Mouse (Mus musculus) embryo, embryonic 11.5 days (tissue): ENCODE data around the gene Apbb2.

Experiments
- DNase-seq: peaks from one replicate; pipeline ENCODE4 v3.0.0-alpha.2; 2012; ENCODE audit warnings: low read depth, low spot score

Gene Apbb2

DNA sequence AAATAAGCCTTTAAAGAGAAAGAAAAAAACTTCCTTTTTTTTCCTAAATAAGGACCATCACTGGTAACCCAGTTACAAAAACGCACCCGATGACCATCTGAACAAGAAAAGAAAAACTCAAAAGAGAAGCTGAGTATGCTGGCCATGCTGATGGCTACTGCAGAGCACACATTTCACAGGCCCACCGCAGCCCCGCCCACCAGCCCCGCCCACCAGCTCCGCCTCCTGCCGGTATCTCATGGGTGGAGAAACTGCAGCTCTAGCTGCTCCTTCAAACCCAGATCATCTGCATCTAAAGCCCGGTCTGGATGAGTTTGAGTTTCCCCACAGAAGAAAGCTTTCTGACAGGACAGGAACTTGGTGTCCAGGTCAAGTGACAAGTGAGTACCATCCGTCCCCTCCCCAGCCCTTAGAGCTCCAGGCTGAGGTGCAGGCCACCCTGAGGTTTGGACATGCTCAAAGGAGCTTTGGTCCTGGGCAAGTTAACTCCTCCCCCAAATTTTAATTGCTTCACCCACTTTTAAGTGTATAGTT lies 16.2 kb downstream of the Apbb2 start:
- no peak for DNase-seq

DNA sequence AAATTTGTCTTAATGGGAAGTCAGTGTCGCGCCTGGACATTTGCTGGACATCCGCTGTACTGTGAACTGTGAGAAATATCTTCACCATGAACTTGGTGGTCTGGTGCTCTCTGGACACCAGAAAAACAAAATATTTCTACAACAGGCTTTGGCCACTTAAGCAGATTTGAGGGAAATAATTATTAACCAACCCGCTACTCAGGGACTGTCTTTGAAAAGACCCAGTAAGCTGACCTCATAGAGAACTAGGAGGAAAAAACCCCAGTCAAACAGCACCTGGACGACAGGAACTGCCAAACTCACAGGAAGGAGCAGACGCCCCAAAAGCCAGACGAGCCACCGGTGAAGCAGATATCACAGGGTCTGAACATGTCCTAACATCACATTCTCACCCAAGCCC lies 18.2 kb downstream of the Apbb2 start:
- no peak for DNase-seq

DNA sequence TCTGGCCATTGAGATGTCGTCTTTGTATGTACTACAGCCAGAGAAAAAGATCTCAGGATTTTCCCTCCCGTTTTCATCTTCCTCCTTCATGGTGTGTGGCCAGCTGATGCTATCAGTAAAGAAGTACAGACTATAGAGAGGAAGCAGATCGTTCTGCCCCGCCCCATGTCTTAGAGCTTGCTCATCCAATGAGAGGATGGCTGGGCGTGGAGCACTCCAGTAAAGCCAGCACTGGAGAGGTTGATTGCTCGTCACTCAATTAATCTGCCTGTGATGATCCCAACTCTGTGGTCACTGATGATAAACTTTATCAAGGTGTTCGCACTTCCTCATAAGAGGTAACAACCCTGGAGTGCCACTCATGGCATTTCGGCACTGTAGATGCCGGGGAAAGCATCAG lies 18.7 kb downstream of the Apbb2 start:
- DNase-seq: no peak

DNA sequence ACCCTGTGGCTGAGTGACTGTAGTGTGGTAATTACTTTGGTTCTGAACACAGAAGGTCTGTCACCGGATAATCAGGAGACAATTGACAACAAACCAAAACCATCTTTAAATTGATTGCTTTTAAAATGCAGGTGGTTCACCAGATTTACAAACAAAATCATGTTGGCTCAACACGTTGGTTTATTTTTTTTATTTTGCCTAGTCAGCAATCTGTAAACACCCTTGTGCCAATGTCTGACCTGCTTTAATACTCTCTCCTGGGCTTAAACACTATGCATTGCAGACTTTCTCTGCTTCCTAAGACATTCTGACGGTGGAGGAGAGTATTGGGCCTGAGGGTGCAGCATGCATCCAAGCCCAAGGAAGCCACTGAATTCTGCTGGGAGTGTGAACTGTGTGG lies 22.3 kb downstream of the Apbb2 start:
- no peak for DNase-seq

DNA sequence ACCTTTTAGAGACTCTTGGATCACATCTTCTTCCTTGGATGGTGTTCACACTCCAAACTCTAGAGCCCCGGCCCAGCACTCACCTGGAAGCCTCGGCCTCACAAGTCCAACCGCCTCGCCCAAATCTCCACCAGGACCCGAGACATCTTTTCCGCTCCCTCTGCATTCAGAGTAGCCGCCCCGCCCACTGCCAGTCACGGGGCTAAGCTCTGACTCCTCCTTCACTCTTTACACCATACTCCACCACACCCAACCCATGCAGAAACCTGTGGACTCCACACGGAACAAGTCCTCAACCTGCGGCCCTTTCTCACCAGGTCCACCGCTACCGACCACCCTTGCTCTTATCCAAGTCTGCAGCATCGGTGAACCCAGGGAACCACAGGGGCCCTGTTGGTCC lies 23.7 kb downstream of the Apbb2 start:
- DNase-seq: no peak

DNA sequence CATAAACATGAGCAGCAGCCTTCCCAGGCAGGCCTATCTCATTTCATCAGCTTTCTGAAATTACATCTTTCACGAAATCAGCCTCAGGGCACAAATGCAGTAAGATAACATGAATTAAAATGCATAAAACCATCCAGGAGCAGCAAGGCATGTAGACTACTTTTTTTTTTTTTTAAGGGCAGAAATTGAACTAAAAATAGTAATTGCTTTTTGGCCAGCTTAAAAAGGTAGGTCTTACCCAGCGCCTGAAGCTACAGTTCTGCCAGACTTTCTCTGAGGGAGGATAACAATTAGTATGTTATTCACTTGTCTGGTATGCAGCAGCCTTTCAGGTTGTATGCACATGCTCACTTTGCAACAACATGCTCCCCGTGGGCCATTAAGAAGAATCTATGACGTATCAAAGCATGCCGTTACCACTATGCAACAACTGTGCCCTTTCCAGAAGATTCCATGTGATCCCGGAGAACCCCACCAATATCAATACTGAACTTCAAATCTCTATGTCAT lies 32.3 kb downstream of the Apbb2 start:
- no peak for DNase-seq

DNA sequence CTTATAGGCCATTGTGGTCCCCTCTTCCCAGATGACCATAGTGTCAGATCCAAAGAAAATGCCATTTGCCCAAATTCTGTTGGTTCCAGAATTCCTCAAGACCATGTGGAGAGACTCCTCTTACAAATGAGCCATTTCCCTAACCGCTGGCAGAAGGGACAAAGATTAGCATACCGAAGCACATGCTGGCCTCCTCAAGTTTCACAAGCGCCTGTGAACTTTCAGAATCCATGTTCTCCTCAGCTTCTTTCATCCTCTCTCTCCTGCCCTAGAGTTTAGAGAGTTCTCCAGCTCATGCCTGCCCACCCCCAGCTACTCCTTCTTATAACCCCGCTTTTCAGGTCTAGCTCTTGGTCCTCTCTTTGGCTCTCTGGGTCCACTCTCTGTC lies 35.6 kb downstream of the Apbb2 start:
- no peak for DNase-seq

DNA sequence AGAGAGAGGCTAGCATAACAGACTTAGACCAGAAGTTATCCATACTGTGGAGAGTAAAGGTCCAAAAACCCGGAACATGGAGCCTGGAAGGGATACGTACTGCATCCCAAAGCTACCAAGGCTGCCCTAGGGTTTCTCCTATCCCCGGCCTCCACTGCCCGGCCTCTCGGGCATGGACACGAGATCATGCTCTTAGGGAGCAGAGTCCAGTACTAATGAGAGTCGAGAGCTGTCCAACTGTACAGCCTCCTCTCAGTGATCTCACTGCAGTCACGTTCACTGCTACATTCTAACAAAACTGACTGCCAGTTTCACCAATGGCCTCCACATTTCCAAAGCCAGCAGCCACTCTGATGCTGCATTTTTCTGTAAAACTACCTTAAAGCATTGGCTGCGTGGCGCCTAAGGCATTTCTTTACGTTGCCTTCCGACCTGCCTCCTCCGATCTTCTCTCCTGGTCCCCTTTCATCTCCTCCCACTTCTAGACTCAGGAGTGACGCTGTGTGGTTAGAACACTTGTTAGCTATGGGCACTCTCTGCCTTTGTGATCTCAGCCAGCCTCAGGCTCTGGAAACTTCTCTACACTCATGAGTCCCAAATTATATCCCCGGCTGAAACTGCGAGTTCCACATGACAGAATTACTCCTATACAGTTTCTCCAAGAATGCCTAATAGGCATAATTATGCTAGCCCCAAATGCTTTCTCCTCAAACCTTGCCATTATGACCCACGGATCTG lies 36.1 kb downstream of the Apbb2 start:
- no peak for DNase-seq

DNA sequence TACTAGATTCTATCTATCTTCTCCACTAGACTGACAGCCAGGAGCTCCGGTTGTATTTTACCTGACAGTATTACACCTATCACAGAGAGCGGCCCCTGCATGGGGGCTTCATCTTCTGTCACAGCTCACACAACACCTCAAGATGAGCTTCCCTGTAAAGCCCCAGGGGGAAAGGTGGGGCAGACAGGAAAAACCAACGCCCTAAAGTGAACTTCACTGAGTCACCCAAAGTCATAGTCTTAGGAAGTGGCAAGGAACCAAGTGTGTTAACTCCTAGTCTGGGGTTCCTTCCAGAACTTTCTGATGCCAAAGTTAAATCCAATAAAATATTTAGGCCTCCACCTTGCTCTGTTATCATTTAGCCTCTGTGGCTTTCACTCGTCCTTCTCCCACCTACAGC lies 39.5 kb downstream of the Apbb2 start:
- DNase-seq: no peak

DNA sequence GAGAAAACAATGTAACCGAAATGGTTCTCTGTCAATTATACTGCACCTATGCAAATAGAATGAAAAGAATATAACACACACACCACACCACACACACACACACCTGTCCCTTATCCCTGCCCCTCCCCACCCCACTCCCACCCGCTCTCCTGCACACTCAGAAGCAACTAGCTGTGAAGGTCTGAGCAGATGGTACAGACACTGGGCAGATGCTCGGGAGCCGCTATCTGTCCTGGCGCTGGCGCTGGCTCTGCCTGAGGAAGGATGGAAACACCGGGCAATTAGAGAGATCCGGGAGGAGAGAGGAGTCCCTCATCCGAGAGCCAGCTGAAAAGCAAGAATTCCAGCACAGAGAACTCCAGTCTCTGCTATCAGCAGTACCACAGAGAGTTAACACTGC lies 42.3 kb downstream of the Apbb2 start:
- no peak for DNase-seq

DNA sequence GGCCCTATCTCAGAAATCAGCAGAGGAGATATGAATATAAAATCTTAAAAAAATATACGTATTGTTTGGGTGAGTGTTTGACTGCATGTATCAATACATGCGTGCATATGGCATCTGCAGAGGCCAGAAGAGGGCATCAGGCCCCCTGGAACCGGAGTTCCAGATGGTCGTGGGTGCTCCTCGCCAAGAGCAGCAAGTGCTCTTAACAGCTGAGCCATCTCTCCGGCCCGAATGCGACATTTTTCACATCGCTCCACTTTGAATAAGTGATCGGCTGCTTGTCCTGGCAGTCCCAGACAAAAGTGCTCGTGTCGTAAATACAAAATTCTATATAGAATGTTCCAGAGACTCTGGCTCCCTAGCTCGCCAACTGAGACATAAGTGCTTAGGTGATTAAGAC lies 43.4 kb downstream of the Apbb2 start:
- DNase-seq: no peak

DNA sequence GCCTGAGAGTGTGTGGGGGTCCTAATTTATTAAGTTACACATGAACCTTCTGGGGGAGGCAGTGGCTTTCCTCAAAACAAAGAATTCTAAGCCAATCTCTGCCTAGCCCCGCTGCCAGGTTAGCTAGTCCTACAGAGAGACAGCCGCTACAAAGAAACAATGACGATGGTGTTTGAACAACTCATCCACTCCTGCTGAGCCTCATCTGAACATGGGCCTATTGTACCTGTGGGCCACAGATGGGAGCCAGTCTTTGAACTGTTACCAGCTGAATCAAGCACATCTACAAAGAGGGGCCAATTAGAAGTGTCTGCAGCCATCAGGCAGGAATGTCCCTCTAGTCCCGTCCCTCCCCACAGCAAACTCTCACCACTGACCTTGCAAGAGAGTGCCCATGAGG lies 45.3 kb downstream of the Apbb2 start:
- DNase-seq: no peak

DNA sequence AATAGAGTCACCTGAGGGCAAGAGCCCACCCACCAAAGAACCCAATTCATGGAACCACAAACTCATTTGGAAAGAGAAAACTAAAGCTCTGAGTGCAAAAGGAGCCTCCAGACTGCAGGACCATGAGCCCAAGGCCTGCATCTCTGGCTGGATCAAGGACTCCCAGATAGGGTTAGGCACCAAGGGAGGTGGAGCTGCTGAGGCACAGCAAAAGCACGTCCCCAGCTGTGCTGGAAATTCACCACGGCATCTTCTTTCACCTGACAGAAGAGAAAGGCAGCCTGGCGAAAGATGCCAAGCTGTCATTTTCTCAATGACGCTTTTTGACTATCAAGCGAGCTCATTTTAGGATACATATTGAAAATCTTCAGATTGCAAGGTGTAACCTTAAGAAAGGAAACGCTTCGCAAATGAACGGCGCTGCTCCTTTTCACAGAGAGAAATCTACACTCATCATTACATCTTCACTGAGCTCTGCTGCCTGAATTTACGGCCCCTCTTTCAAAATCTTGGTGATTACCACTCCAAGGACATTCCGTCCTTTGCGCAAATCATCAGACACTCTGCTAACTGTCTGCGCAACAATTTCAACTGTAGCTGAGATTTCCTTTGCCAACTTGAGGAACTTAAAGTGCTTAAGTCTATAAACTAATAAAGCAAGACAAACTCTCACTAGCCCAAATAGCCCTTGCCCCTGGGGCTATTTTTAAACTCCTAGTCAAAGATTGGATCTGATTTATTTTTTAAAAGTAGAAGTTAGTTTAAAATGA lies 46.3 kb downstream of the Apbb2 start:
- DNase-seq: no peak

DNA sequence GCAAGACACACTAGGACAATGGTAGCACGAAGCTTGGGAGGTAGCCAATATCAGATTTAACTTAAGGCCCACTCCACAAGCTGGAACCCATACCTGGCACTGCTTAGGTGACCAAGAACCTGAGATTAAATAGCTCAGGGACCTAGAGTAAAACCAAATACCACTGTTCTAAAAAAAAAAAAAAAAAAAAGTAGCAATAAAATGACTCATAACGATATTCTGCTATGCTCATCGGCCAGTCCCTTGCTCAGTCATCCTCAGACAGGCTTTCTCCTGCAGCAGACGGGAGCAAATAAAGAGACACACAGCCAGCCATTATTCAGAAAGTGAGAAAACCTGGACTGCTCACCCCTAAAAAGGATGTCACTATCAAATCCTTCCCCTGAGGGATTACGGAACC lies 47.9 kb downstream of the Apbb2 start:
- DNase-seq: no peak

DNA sequence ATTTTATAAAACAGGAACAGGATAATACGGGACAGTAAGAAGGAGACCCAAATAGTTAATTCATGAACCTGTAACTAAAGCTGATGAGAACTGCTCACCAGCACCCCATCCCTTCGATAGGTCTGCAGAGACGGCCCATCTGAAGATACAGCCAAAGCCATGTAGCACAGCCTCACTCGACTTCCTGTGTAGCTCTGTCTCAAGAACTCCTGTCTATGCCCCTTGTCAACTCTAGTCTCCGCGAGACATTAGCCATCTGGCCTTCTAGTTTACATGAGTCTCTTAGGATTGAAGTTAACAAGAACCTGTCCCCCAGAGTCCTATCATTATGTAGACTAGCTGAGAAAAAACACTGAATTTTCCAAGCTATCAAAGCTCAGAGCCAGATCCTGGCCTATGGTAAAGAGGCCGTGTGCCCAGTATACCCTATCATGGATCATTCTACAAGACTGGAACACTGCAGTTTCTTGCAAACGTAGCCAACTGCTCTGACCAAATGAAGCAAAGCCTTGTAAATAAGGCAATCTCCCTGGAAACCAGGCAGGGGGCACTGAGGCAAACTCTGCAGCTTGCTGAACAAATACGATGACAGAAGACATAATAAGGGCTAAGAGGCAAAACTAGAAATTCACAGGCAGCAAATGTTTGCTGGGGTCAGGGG lies 49.3 kb downstream of the Apbb2 start:
- DNase-seq: no peak

DNA sequence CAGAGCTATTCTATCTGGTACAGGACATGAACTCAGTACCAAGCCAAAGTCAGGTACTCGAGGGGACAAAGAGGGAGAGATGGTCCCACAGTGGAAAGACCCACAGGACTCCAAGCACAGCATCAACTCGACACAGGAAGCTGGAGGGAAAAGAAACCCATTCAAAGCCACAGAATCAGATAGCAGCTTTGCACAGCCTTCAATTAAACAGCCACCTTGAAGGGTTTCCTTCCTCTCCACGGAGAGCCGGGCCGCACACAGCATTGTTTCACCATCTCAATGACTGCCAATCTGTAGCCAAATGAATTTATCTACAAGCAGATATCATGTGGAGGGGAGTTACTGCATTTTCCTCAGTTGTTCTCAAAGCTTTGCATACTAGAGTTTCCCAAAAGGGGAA lies 50.6 kb downstream of the Apbb2 start:
- no peak for DNase-seq

DNA sequence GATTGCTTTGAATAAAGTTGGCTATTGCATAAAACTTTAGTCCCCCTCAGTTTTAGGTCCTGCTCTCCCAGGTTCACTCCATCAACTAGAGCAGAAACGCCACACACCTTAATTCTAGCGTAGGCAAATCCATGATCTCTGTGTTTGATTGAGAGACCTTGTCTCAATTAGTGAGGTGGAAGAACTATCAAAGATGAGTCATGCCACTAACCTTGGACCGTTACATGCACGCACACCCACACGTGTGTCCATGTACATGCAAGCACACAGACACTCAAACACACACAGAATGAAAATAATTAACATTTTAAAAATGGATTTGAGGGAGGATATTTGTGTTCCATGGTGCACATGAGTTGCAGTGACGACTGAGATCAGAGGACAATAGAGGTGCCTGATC lies 51.2 kb downstream of the Apbb2 start:
- no peak for DNase-seq

DNA sequence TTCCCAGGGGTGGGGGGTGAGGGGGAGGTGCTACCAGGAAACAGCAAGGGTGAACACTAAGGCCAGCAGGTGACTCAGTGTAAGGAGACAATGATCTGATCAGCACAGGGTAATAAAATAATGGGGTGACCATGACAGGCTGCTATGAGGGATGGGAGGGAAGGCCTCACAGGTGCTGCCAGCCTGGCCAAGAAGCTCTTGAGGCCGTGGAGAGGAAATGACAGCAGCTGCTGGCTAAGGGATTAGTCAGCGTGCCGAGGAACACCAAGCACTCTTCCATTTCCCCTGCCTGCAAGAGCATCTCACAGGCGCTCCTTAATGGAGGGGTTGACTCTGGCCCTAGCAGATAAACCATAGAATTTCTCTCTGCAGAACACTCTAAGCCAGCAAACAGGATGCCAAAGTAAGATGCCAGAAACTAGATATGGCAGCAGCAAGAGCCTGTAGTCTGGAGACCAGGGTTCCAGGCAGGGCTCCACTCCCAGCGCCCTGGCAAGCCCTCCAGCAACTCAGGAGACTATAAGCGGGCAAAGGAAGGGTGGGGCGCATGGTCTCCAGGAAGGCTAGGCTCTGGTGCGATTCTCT lies 58.9 kb downstream of the Apbb2 start:
- no peak for DNase-seq

DNA sequence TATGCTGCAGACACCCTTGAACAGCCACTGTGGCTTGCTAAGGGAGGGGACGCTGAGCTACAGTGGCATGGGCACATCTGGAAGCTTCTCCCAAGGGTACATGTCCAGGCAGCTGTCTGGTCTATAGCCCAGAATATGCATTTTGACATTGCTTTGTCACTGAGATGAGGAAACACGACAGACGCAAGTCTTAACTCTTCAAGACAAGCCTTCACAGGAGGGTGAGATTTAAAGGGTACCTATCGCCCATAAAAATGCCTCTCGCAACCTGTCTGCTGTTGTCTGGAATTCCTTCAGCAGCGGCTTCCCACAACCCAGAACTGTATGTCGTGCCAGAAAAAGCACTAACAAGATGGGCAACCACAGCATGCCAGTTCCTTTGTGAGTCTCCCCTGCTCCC lies 60.5 kb downstream of the Apbb2 start:
- DNase-seq: no peak

DNA sequence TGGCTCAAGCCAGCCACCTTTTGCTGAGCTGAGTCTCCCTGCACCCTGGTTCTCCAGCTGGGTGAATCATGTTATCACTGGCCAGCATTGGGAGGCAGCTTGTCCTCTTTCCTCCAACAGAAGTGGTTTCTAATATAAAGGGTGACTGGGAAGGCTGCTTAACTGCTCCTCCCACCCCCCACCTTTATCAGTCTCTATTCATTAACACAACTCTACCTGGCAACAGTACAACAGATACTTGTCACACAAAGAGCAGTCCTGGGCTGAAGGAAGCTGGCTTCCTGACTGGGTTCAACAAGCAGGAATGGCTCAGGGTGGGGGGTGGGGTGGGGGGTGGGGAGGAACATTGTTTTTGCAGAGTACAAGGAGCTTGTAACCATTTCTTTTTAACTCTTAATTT lies 64.7 kb downstream of the Apbb2 start:
- DNase-seq: no peak

DNA sequence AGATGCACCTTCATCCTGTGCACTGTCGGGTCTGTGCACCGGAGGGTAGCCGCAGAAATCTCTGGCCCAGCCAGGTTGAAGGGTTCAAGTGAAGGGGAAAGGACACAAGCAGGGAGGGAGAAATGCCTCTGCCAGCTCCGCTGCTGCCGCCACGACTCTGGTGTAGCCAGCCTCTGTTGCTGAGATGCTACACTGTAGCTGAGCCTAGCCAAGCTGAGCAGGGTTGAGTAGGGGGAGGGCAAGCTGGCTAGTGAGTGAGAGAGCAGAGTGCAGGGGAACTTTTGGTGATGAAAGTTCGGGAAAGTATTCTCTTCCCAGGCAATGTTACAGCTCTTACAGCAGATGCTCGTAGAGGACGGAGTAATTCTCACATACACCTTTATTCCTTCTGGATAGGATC lies 66.3 kb downstream of the Apbb2 start:
- no peak for DNase-seq

DNA sequence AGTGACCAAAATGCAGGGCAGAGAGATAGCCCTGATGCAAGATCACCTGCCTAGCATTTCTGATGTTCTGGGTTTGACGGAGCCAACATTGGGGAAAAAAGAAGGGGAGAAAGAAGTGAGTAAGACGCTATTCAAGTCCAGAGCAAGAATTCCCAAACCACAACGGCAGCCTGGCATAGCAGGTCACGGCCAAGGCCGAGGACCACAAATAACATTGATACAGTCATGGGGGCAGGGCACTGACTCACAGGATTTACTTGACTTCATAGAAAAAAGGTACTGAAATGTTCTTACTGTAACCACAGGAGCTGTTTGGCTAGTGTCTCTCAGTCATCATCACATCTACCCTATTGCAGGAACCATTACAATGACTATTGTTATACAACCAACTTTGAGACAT lies 68.3 kb downstream of the Apbb2 start:
- DNase-seq: no peak
